Mouse (Mus musculus) limb, embryonic 14.5 days (tissue): ENCODE results near the gene Gm20388. TPM values are rescaled to one million over a fixed set of nuclear protein-coding genes. Genes with fewer than 3 reads are reported as not detected.

Source experiments
- ATAC-seq: fragments of 200-750 bp; cut with Nextera tagmentation; 2 replicates; pipeline ENCODE4 v1.8.0; 2017; ENCODE audit warnings: low read depth, moderate number of reproducible peaks, moderate TSS enrichment; ENCODE audit not compliant: low FRiP score
- DNase-seq: peaks from one replicate; pipeline ENCODE4 v3.0.0-alpha.2; 2015; ENCODE audit warnings: low spot score
- H3K27ac ChIP-seq: fragments of 300-500 bp; sonication (generic); replicated peaks from 2 replicates; pipeline ENCODE4 v1.5.1; 2014; ENCODE audit warnings: low read depth, mild to moderate bottlenecking, low read length, moderate library complexity, mixed read lengths
- H3K27me3 ChIP-seq: fragments of 300-500 bp; sonication (generic); 2 replicates; pipeline ENCODE4 v1.6.1; 2014; ENCODE audit warnings: low read length, mixed read lengths; ENCODE audit not compliant: control insufficient read depth, insufficient read depth
- H3K36me3 ChIP-seq: fragments of 300-500 bp; sonication (generic); 2 replicates; pipeline ENCODE4 v1.6.1; 2014; ENCODE audit warnings: mild to moderate bottlenecking, low read length, moderate library complexity, mixed read lengths; ENCODE audit not compliant: control insufficient read depth, insufficient read depth
- H3K4me1 ChIP-seq: fragments of 300-500 bp; sonication (generic); 2 replicates; pipeline ENCODE4 v1.6.1; 2014; ENCODE audit warnings: antibody characterized with exemption, low read length, mixed read lengths; ENCODE audit not compliant: control insufficient read depth, insufficient read depth
- H3K4me2 ChIP-seq: fragments of 300-500 bp; sonication (generic); replicated peaks from 2 replicates; pipeline ENCODE4 v1.6.1; 2014; ENCODE audit warnings: low read depth, mild to moderate bottlenecking, low read length, moderate library complexity; ENCODE audit not compliant: severe bottlenecking
- H3K4me3 ChIP-seq: fragments of 300-500 bp; sonication (generic); replicated peaks from 2 replicates; pipeline ENCODE4 v1.5.1; 2014; ENCODE audit warnings: low read length
- H3K9ac ChIP-seq: fragments of 300-500 bp; sonication (generic); 2 replicates; pipeline ENCODE4 v1.6.1; 2014; ENCODE audit warnings: mild to moderate bottlenecking, low read depth, low read length, moderate library complexity; ENCODE audit not compliant: severe bottlenecking
- H3K9me3 ChIP-seq: fragments of 300-500 bp; sonication (generic); 2 replicates; pipeline ENCODE4 v1.6.1; 2016; ENCODE audit warnings: low read length; ENCODE audit not compliant: control insufficient read depth
- POLR2A ChIP-seq: fragments of 200-500 bp; IDR thresholded peaks from 2 replicates; pipeline ENCODE4 v1.8.0; 2012; ENCODE audit warnings: inconsistent platforms, mild to moderate bottlenecking, moderate library complexity, borderline replicate concordance; ENCODE audit not compliant: insufficient read depth, insufficient read length; ENCODE audit errors: extremely low read depth
- WGBS: fragments of 180-500 bp; shearing (Covaris S2); extraction: QIAGEN DNeasy Blood & Tissue Kit; methylation state at CpG from one replicate; pipeline ENCODE4 v1.1.7; 2014; 5-methylcytosine and 5-hydroxymethylcytosine counted together
- polyA plus RNA-seq, 2 experiments: library from polyadenylated mRNA; depleted of rRNA in 1 of 2; stranded (reverse) in 1 of 2; unstranded in 1 of 2; fragments of >200 nt; fragmentation: Nextera tagmentation in 1 of 2; extraction: Ambion mirVana in 1 of 2; gene quantifications; 2 replicates each; pipeline versions ENCODE4 v1.2.1 to v1.2.3; 2012 to 2014

The Gm20388 gene
- polyA plus RNA-seq, 2 experiments: 1.9 to 49.9 TPM

DNA sequence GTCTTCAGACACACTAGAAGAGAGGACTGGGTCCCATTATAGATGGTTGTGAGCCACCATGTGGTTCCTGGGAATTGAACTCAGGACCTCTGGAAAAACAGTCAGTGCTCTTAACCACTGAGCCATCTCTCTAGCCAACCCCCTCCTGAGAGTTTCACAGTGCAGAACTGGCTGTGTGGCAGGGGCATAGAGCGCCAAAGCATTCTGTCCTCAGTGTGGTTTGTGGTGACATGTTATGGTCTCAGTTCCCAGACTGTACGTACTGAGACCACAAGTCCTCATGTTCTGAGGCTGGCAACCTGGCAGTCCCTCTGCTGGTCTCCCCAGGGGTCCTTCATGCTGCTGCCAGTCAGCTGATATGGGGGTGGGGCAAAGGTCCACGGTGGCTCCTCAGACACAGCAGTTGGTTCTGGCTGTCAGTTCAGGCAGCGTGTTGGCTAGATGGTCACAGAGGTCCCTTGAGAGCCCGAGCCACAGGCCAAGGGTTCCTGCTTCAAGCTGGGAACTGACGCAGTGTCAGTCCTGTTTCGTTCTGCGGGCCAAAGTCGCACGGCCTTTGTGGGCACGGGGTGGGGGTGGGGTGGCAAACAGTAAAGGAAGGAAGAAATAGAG lies 68.2 kb downstream of the Gm20388 start:
- Histone ChIP-seq H3K4me2 (no peak overlapping the region), H3K9me3 (no peaks in the 10 kb centered on the region), H3K27me3 (no peaks in the 10 kb centered on the region), H3K4me3 (no peak overlapping the region), H3K36me3 (no peaks in the 10 kb centered on the region), H3K4me1 (peaks cover 3% of the 10 kb centered on the region; the same call in 1 of the 2 replicates), H3K9ac (no peak overlapping the region), H3K27ac (no peak overlapping the region)
- WGBS: 67% methylated on average over 11 of the region's 11 CpGs
- DNase-seq (no peak), ATAC-seq (no peak)
- TF ChIP-seq POLR2A: no peak

DNA sequence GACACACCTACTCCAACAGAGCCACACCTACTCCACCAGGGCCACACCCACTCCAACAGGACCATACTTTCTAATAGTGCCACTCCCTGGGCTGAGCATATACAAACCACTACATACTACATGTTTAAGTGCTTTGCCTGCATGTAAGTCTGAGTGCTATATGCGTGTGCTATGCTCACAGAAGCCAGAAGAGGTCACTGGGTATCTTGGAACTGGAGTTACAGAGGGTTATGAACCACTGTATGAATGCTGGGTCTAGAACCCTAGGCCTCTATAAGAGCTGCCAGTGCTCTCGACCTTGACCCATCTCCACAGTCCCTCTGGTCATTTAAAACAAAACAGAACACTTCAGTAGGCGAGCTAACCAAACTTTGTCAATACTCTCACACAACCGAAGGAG lies 70.6 kb downstream of the Gm20388 start:
- Histone ChIP-seq H3K4me3 (no peak overlapping the region), H3K4me2 (no peak overlapping the region), H3K4me1 (no peaks in the 10 kb centered on the region), H3K9me3 (no peaks in the 10 kb centered on the region), H3K27me3 (no peaks in the 10 kb centered on the region), H3K27ac (no peak overlapping the region), H3K9ac (no peak overlapping the region), H3K36me3 (no peaks in the 10 kb centered on the region)
- DNase-seq (no peak), ATAC-seq (no peak)
- no peak for TF ChIP-seq POLR2A
- 70% methylated on average over 4 of the region's 4 CpGs for WGBS

DNA sequence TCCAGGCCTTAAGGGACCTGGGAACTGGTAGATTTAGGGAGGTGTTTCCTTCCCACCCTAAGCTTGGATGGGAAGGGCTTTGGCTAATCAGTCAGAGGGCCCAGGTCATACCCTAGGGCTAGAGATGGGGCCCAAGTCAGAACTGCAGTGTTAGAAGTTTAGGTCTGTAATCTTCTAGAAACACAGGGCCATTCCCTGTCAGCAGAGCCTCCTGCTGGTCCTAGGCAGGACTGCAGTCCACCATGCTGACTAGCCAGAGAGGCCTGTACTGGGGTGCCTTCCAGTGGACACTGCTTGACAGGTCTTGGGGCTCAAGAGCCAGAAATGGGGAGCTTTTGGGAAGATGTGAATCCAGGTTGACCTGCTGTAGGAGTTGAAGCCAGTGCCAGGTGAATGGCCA lies 73.4 kb downstream of the Gm20388 start:
- Histone ChIP-seq H3K36me3 (no peaks in the 10 kb centered on the region), H3K9ac (no peak overlapping the region), H3K4me2 (no peak overlapping the region), H3K4me1 (no peaks in the 10 kb centered on the region), H3K27me3 (no peaks in the 10 kb centered on the region), H3K4me3 (no peak overlapping the region), H3K9me3 (no peaks in the 10 kb centered on the region), H3K27ac (no peak overlapping the region)
- no peak for ATAC-seq
- no peak for TF ChIP-seq POLR2A
- DNase-seq: no peak

DNA sequence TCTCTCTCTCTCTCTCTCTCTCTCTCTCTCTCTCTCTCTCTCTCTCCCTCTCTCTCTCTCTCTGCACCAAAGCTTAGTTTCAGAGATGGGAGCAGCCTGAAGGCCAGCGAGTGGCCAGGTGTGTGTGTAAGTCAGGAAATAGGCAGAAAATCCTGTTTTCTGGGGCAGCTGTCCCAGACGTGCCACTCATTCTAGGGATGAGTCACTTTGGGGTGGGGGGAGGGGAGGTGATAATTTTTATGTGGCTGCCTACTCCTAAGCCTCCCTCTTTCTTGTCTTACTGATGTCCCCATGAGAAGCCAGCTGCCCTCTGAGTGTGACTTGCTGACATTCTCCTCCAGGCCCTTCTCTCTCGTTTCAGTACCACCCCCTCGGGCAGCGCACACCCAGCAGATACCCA lies 75.5 kb downstream of the Gm20388 start:
- Histone ChIP-seq H3K4me3 (no peak overlapping the region), H3K27me3 (no peaks in the 10 kb centered on the region), H3K9me3 (no peaks in the 10 kb centered on the region), H3K27ac (no peak overlapping the region), H3K4me2 (no peak overlapping the region), H3K36me3 (no peaks in the 10 kb centered on the region), H3K9ac (no peak overlapping the region), H3K4me1 (no peaks in the 10 kb centered on the region)
- DNase-seq (no peak), ATAC-seq (no peak)
- TF ChIP-seq POLR2A: no peak
- 59% methylated on average over 5 of the region's 5 CpGs for WGBS

DNA sequence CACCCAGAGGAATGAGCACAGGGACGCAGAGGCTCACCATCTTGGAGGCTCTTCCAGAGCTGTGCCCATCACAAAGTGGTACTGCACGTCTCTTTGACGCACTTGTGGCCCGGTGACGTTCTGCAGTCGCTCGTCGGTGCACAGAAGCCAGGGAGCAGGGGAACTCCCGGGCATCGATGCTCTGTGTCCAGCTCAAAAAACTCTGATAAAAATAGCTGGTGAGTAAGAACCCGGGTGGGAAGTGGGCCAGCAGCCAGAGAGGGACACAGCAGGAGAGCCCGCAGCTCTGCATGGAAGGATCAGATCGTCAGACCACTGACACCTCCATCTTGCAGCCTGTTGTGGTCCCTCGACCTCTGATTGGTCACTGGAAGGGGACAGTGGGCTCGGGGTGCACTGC lies 77.4 kb downstream of the Gm20388 start:
- Histone ChIP-seq H3K27me3 (no peaks in the 10 kb centered on the region), H3K36me3 (no peaks in the 10 kb centered on the region), H3K9ac (no peak overlapping the region), H3K4me1 (peaks cover 6% of the 10 kb centered on the region; the same call in 1 of the 2 replicates), H3K4me3 (no peak overlapping the region), H3K4me2 (no peak overlapping the region), H3K9me3 (no peaks in the 10 kb centered on the region), H3K27ac (no peak overlapping the region)
- 69% methylated on average over 15 of the region's 15 CpGs for WGBS
- DNase-seq: no peak
- TF ChIP-seq POLR2A: no peak
- no peak for ATAC-seq
